Mouse (Mus musculus): ENCODE measurements around the gene Gm3404. TPM values are rescaled to one million over a fixed set of nuclear protein-coding genes. Genes with fewer than 3 reads are reported as not detected.
"Not testable (repeated sequence)": the region's sequence is repeated elsewhere in the genome, so short reads cannot be mapped to it uniquely, and the experiment has no call there.

Gene Gm3404
- total and polyA plus RNA-seq, 2 experiments from 2014 or later = not detected

GRCm38 (mm10) chr5:146564259-146564658 is 38.7 kb downstream of the Gm3404 start:
- Histone ChIP-seq H3K27ac (ENCODE audit: low read depth) (no peak overlapping the region), H3K9me3 (replicated peaks; ENCODE audit: control insufficient read depth, low read length) (no peaks in the 10 kb centered on the region), H3K27me3 (ENCODE audit: control insufficient read depth, insufficient read depth, low read length) (no peaks in the 10 kb centered on the region), H3K4me1 (ENCODE audit: control insufficient read depth, insufficient read depth) (no peaks in the 10 kb centered on the region), H3K36me3 (replicated peaks; ENCODE audit: control insufficient read depth, insufficient read depth, low read length) (no peaks in the 10 kb centered on the region), H3K4me2 (ENCODE audit: low read depth, low read length) (no peak overlapping the region), H3K9ac (replicated peaks; ENCODE audit: low read depth, low read length) (no peak overlapping the region), H3K4me3 (ENCODE audit: low read depth, low read length) (no peak overlapping the region)
- no peak for TF ChIP-seq CTCF (IDR thresholded peaks at IDR 0.05; ENCODE audit: low read depth)
- TF ChIP-seq EP300 (IDR thresholded peaks at IDR 0.05; ENCODE audit: low read depth) = no peak
- 66% methylated on average over 1 of the region's 1 CpGs for WGBS
- ATAC-seq (ENCODE audit: insufficient read depth, low read depth) (no peak), DNase-seq (ENCODE audit: low spot score) (no peak)

- no peak overlapping the region for H3K4me2 ChIP-seq (ENCODE audit: low read depth, low read length)
- no peak for ATAC-seq (ENCODE audit: insufficient read depth, low read depth)
- H3K4me3 ChIP-seq (ENCODE audit: low read depth, low read length) = no peak overlapping the region
- TF ChIP-seq EP300 (IDR thresholded peaks at IDR 0.05; ENCODE audit: low read depth) = no peak
- no peak for TF ChIP-seq CTCF (IDR thresholded peaks at IDR 0.05; ENCODE audit: low read depth)
- H3K9me3 ChIP-seq (replicated peaks; ENCODE audit: control insufficient read depth, low read length) = no peaks in the 10 kb centered on the region
- no peak for DNase-seq (ENCODE audit: low spot score)
- 54% methylated on average over 4 of the region's 4 CpGs for WGBS
- no peaks in the 10 kb centered on the region for H3K36me3 ChIP-seq (replicated peaks; ENCODE audit: control insufficient read depth, insufficient read depth, low read length)
- no peaks in the 10 kb centered on the region for H3K4me1 ChIP-seq (ENCODE audit: control insufficient read depth, insufficient read depth)
- H3K9ac ChIP-seq (replicated peaks; ENCODE audit: low read depth, low read length) = no peak overlapping the region
- no peaks in the 10 kb centered on the region for H3K27me3 ChIP-seq (ENCODE audit: control insufficient read depth, insufficient read depth, low read length)
- H3K27ac ChIP-seq (ENCODE audit: low read depth) = no peak overlapping the region
These were observed 41.5 kb downstream of the Gm3404 start for GRCm38 (mm10) chr5:146567054-146567453.

GRCm38 (mm10) chr5:146570179-146570578 is 44.6 kb downstream of the Gm3404 start:
- not testable (repeated sequence) for H3K36me3 ChIP-seq (replicated peaks; ENCODE audit: control insufficient read depth, insufficient read depth, low read length); H3K4me3 ChIP-seq (ENCODE audit: low read depth, low read length); H3K9me3 ChIP-seq (replicated peaks; ENCODE audit: control insufficient read depth, low read length); DNase-seq (ENCODE audit: low spot score); H3K4me1 ChIP-seq (ENCODE audit: control insufficient read depth, insufficient read depth); H3K27me3 ChIP-seq (ENCODE audit: control insufficient read depth, insufficient read depth, low read length); ATAC-seq (ENCODE audit: insufficient read depth, low read depth); H3K4me2 ChIP-seq (ENCODE audit: low read depth, low read length); H3K9ac ChIP-seq (replicated peaks; ENCODE audit: low read depth, low read length); H3K27ac ChIP-seq (ENCODE audit: low read depth)
- 67% methylated on average over 6 of the region's 6 CpGs for whole genome bisulfite sequencing

GRCm38 (mm10) chr5:146571830-146572734 is 46.5 kb downstream of the Gm3404 start:
- not testable (repeated sequence) for H3K27me3 ChIP-seq (ENCODE audit: control insufficient read depth, insufficient read depth, low read length); H3K4me2 ChIP-seq (ENCODE audit: low read depth, low read length); H3K9ac ChIP-seq (replicated peaks; ENCODE audit: low read depth, low read length); DNase-seq (ENCODE audit: low spot score); H3K27ac ChIP-seq (ENCODE audit: low read depth); H3K4me3 ChIP-seq (ENCODE audit: low read depth, low read length); H3K36me3 ChIP-seq (replicated peaks; ENCODE audit: control insufficient read depth, insufficient read depth, low read length); H3K4me1 ChIP-seq (ENCODE audit: control insufficient read depth, insufficient read depth); H3K9me3 ChIP-seq (replicated peaks; ENCODE audit: control insufficient read depth, low read length)
- 40% methylated on average over 6 of the region's 6 CpGs for WGBS
- ATAC-seq (ENCODE audit: insufficient read depth, low read depth) = peak; percentile 73

- not testable (repeated sequence) for H3K36me3 ChIP-seq (replicated peaks; ENCODE audit: control insufficient read depth, insufficient read depth, low read length); H3K9ac ChIP-seq (replicated peaks; ENCODE audit: low read depth, low read length); H3K27me3 ChIP-seq (ENCODE audit: control insufficient read depth, insufficient read depth, low read length); H3K4me2 ChIP-seq (ENCODE audit: low read depth, low read length); DNase-seq (ENCODE audit: low spot score); H3K9me3 ChIP-seq (replicated peaks; ENCODE audit: control insufficient read depth, low read length); H3K4me1 ChIP-seq (ENCODE audit: control insufficient read depth, insufficient read depth); H3K27ac ChIP-seq (ENCODE audit: low read depth); ATAC-seq (ENCODE audit: insufficient read depth, low read depth); H3K4me3 ChIP-seq (ENCODE audit: low read depth, low read length)
- 85% methylated on average over 4 of the region's 4 CpGs for WGBS
These were observed 47.1 kb downstream of the Gm3404 start for GRCm38 (mm10) chr5:146572735-146573042.

GRCm38 (mm10) chr5:146576668-146577067 is 51.1 kb downstream of the Gm3404 start:
- DNase-seq (ENCODE audit: low spot score) = no peak
- no peak for ATAC-seq (ENCODE audit: insufficient read depth, low read depth)
- WGBS = 85% methylated on average over 3 of the region's 3 CpGs

More at GRCm38 (mm10) chr5:146576668-146577067, 51.1 kb downstream of the Gm3404 start:
- no peak overlapping the region for H3K27ac ChIP-seq (ENCODE audit: low read depth)
- no peak overlapping the region for H3K9ac ChIP-seq (replicated peaks; ENCODE audit: low read depth, low read length)
- no peaks in the 10 kb centered on the region for H3K4me1 ChIP-seq (ENCODE audit: control insufficient read depth, insufficient read depth)
- TF ChIP-seq EP300 (IDR thresholded peaks at IDR 0.05; ENCODE audit: low read depth) (no peak), CTCF (IDR thresholded peaks at IDR 0.05; ENCODE audit: low read depth) (no peak)
- H3K27me3 ChIP-seq (ENCODE audit: control insufficient read depth, insufficient read depth, low read length) = no peaks in the 10 kb centered on the region
- H3K4me3 ChIP-seq (ENCODE audit: low read depth, low read length) = no peak overlapping the region
- H3K9me3 ChIP-seq (replicated peaks; ENCODE audit: control insufficient read depth, low read length) = no peaks in the 10 kb centered on the region
- no peak overlapping the region for H3K4me2 ChIP-seq (ENCODE audit: low read depth, low read length)
- H3K36me3 ChIP-seq (replicated peaks; ENCODE audit: control insufficient read depth, insufficient read depth, low read length) = no peaks in the 10 kb centered on the region

Other genes starting within 250 kb of the Gm3404 start
- 0.23 TPM in 1 of 2 replicates, not detected in the other for gene Wasf3, start 140.8 kb upstream of the Gm3404 start, total RNA-seq (2014; rRNA removed; ENCODE audit: low replicate concordance)
- 0.08 and 0.11 TPM in 2 replicates for gene Wasf3, start 140.8 kb upstream of the Gm3404 start, polyA plus RNA-seq (2015; fragmentation: Nextera tagmentation; extraction: Ambion mirVana)
- not detected in 2 replicates for gene Gm6408, start 43.8 kb upstream of the Gm3404 start, total RNA-seq (2014; rRNA removed; ENCODE audit: low replicate concordance)
- not detected in 2 replicates for gene Gm6408, start 43.8 kb upstream of the Gm3404 start, polyA plus RNA-seq (2015; fragmentation: Nextera tagmentation; extraction: Ambion mirVana)
- gene Gm6370, start 34.4 kb upstream of the Gm3404 start, total RNA-seq (2014; rRNA removed; ENCODE audit: low replicate concordance) = not detected in 2 replicates
- not detected in 2 replicates for gene Gm6370, start 34.4 kb upstream of the Gm3404 start, polyA plus RNA-seq (2015; fragmentation: Nextera tagmentation; extraction: Ambion mirVana)
- gene 4930449I24Rik, start 23.4 kb upstream of the Gm3404 start, total RNA-seq (2014; rRNA removed; ENCODE audit: low replicate concordance) = not detected in 2 replicates
- not detected in 2 replicates for gene 4930449I24Rik, start 23.4 kb upstream of the Gm3404 start, polyA plus RNA-seq (2015; fragmentation: Nextera tagmentation; extraction: Ambion mirVana)
- gene Gm3402, start 11.7 kb upstream of the Gm3404 start, total RNA-seq (2014; rRNA removed; ENCODE audit: low replicate concordance) = not detected in 2 replicates
- not detected in 2 replicates for gene Gm3402, start 11.7 kb upstream of the Gm3404 start, polyA plus RNA-seq (2015; fragmentation: Nextera tagmentation; extraction: Ambion mirVana)
- gene Gm3409, start 11.8 kb downstream of the Gm3404 start, total RNA-seq (2014; rRNA removed; ENCODE audit: low replicate concordance) = not detected in 2 replicates
- not detected in 2 replicates for gene Gm3409, start 11.8 kb downstream of the Gm3404 start, polyA plus RNA-seq (2015; fragmentation: Nextera tagmentation; extraction: Ambion mirVana)
- not detected in 2 replicates for gene Gm3415, start 30.3 kb downstream of the Gm3404 start, total RNA-seq (2014; rRNA removed; ENCODE audit: low replicate concordance)
- gene Gm3415, start 30.3 kb downstream of the Gm3404 start, polyA plus RNA-seq (2015; fragmentation: Nextera tagmentation; extraction: Ambion mirVana) = not detected in 2 replicates
- gene Gpr12, start 59.4 kb downstream of the Gm3404 start, total RNA-seq (2014; rRNA removed; ENCODE audit: low replicate concordance) = not detected in 2 replicates
- not detected in 2 replicates for gene Gpr12, start 59.4 kb downstream of the Gm3404 start, polyA plus RNA-seq (2015; fragmentation: Nextera tagmentation; extraction: Ambion mirVana)